Mouse (Mus musculus): ENCODE data around the gene Zfand3. TPM values are rescaled to one million over a fixed set of nuclear protein-coding genes. Genes with fewer than 3 reads are reported as not detected.

The Zfand3 gene
- polyA plus RNA-seq (2012; ENCODE audit: low replicate concordance): 29.7 and 49.9 TPM in 2 replicates

DNA sequence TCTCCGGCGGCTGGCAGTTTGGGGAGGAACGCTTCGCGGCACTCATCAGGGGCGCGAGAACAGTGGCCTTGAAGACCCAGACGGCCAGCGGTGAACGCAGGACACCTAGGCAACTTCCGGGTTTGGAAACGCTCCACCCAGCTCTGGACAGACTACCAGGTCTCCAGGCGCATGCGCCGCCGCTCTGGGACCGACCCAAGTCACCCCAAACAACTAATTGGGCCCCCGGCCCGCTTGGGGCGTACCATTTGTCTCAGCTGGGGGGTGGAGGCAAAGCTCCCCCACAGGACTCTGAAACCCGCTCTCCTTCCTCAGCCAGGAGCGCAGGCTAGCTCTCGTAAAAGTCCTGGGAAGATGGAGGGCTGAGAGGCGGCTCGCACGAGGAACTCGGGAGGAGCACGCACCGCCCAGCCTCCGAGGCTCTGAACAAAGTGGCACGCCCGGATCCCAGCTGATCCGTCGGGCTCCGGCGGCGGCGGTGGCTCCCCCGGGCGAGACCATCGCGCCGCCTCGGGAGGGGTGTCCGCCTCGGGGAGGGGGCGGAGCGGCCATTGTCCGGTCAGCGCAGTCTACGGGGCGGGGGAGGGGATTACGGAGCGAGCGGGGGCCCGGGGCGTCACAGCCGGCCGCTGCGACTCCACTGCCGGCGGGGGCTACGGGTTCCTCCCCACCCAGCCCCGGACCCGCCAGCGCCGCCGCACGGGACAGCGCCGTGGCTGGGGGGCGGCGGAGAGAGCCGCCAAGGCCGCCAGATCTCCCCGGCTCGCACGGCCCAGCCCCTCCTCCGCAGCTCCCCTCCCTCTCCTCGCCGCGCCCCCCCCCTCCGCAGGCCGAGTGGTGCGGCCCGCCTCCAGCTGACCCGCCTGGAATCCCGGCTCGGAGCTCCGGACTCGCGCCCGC is at the start of gene Zfand3:
TSS of gene Zfand3 (plus strand) at position 531 of the 900 bp plus-strand sequence.

GRCm38 (mm10) chr17:29970037-29970555 is 34.4 kb upstream of the Zfand3 start, which contains the start of gene Mdga1:
TSS of gene Mdga1 (minus strand) at chr17:29970087.

Other genes with a start within 250 kb of the Zfand3 start
- gene Mdga1, start 34.6 kb upstream of the Zfand3 start, polyA plus RNA-seq (2012; ENCODE audit: low replicate concordance): 1.7 and 1.8 TPM in 2 replicates